Mouse (Mus musculus): ENCODE data around the gene Blzf1.
A peak's percentile ranks its signal among the peaks of the same experiment; 100 is the strongest.

Blzf1 gene

DNA sequence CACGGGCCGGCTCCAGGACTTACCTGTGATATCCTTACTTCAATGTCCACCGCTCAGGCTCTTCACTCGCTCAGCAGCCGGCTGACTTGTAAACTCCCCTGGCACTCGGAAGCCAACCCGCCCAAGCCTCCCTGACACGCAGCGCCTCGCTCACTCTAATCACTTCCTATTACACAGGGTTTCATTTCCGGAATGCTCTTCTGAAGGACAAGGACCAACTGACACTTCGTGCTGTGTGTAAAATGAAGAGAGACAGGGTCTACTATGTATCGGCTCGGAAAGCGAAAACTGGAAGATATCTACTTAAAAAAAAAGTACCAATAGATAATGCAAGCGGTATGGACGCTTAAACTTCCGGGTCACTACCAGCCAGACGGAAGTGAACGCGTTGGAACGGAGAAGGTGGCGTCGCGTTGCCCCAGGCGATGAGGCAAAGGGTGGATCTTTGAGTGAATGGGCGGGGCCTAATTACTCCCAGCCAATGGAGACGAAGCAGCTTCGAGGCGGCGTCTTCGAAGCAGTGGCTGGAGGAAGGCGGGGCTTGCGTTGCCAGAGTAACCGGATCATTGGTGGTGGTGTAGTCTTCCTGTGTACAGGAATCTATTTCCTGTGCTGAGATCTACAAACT, at the start of gene Blzf1:
Gene Blzf1, minus strand, starts transcription at position 366 of the 628 bp plus-strand sequence.
- peak; percentile 94 for DNase-seq (ENCODE audit: low spot score)

DNA sequence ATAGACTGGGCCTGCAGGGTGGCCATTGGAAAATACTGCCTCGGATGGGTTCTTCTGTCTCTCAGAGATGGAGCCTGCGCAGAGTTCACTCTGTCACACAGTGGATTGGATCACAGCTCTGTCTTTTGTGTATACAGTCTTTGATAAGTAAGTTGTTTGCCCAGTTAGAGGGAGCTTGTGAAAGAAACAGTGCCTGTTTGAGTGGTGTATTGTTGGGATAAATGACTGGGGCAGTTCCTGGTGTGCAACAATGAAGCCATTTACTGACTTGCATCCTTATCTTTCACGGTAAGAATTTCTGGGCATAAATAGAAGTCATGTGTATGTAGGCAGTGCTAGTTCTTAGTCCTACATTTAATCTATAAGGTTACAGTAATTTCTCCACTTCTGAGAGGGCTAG, 46.2 kb upstream of the Blzf1 start:
- no peak for DNase-seq (ENCODE audit: low spot score)

DNA sequence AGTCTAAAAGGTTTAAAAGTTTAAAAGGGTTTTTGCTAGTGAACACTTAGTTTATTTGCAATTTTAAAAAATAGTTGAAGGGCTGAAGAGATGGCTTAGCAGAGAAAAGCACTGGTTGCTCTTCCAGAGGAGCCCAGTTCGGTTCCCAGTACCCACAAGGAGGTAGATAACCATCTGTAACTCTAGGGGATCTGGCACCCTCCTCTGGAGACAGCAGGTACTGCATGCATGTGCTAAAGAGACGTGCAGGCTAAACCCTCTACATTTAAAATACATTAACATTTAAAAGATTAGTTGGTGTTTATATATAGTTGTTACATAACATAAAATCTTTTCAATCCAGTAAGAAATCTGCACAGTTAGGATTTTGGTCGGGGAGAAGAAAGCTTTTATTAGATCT, 34.9 kb upstream of the Blzf1 start:
- DNase-seq (ENCODE audit: low spot score), result no peak

DNA sequence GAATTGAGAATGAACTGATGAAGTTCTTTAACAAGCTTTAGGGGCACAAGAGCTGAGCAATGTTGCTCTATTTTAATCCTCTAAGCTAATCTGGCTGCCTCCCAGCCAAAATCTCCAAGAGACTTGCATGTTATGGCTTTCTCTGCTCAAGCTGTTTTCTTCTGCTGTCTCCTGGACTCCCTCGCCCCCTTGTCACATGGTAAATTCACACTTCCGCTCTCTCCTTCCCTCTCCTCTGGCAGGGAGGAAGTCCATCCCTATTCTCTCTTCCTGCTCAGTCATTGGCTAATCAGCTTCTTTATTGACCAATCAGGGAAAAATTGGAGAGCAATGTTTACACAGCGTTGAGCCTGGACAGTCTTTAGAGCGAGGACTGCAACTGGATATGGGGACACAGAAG, 28.6 kb upstream of the Blzf1 start:
- no peak for DNase-seq (ENCODE audit: low spot score)

GRCm38 (mm10) chr1:164335435-164335834, 28.1 kb upstream of the Blzf1 start:
- no peak for DNase-seq (ENCODE audit: low spot score)

DNA sequence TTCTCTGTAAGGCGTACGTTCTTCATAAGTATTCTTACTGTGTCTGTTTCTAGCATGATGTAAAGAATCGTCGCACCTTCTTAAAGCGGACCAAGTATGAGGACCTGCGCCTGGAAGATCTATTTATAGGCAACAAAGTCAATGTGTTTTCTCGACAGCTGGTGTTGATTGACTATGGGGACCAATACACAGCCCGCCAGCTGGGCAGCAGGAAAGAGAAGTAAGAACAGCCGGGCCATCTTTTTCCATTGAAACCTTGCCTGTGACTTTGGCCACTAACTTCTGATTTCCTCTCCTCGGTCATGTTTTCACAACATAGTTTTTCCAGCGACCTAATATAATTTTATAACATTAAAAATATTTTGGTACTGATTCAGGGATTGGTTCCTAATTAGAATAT, 25.3 kb upstream of the Blzf1 start:
- no peak for DNase-seq (ENCODE audit: low spot score)

DNA sequence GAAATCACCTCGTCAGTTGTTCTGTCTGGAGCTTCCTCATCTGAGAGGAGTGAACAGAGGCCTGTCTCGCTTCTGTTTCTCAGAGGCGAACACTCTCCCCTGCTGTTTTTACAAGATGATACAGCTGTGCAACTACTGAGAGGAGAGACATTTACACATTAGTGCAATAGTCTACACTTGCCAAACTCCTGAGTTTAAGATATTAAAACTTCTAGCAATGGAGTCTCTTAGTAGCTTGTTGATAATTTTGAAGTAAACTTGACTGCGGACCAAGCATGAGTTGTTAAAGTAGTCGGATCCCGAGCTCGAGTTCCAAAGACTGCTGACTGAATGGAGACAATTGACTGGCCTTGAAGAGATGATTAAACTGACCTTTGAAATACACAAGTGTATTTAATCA, 20.5 kb upstream of the Blzf1 start:
- DNase-seq (ENCODE audit: low spot score), result no peak

- no peak for DNase-seq (ENCODE audit: low spot score)
These were observed 19.4 kb upstream of the Blzf1 start for GRCm38 (mm10) chr1:164326600-164327155.

- no peak for DNase-seq (ENCODE audit: low spot score)
These were observed 17.6 kb upstream of the Blzf1 start for GRCm38 (mm10) chr1:164324878-164325277.

- DNase-seq (ENCODE audit: low spot score), result no peak
These were observed 16.9 kb upstream of the Blzf1 start for GRCm38 (mm10) chr1:164324221-164324620.

- no peak for DNase-seq (ENCODE audit: low spot score)
These were observed 15.8 kb upstream of the Blzf1 start for GRCm38 (mm10) chr1:164322987-164323650.

GRCm38 (mm10) chr1:164321408-164321807, 14.1 kb upstream of the Blzf1 start:
- DNase-seq (ENCODE audit: low spot score), result no peak

DNA sequence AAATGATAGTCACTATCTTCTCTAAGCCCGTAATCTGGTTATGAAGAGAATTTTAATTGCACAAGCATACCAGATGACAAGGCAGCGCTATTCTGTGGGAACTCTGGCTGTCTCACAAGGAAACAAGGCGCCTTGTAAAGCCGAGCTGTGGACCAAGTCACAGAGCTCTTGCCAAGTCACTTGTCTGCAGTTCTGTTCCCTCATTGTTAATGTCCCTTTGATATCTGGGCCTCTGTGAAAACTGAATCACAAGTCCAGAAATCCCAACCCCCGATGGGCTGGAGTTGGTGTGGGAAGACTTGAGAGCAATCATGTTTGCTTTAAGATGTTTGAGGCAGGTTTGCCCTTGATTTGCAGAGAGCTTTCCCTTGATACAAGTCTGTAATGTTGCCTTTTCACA, 13.4 kb upstream of the Blzf1 start:
- no peak for DNase-seq (ENCODE audit: low spot score)

DNA sequence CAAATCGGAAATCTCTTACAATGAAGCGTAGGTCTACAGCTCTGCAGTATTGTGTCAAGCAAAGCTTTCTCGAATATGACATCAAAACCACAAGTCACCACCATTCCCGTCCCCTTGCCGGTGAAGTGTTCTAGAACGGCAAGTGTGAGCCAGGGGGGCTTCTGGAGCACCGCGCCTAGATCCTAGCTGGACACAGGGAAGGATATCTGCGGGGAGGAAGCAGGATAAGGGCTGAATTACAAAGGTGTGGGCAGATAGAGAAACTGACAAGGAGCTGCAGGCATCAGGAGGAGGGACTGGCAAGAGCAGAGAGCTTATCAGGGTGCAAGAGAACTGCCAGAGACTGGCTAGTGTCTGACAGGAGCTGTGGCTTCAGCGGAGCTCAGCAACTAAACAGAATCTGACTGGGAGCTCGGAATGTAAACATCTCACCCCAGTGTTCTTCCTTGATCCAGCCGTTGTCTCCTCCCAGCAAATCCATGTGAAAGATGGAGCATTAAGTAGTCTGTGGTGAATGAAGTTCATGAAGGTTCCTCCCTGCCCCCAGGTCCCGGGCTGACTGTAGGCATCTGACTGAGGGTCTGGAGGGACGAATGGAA, 12.4 kb upstream of the Blzf1 start:
- DNase-seq (ENCODE audit: low spot score), result no peak

- no peak for DNase-seq (ENCODE audit: low spot score)
These were observed 11.2 kb upstream of the Blzf1 start for GRCm38 (mm10) chr1:164318474-164318873.

DNA sequence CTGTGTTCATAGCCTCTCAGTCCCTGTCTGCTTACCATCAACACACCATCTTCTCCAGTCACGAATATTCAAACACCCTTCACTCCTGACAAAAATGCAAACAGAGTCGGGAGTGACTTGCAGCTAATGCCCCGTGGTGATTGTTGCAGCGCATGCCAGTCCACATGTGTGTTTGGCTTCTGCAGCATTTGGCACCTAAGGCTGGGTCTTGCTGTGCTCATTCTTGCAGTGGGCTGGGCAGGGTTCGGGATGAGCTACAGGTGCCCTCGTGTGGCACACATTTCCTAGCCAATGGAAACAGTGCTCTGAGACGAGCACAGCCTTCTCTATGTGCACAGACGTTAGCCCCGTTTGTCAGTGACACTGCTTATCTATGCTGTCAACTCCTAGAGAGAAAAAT, 10.0 kb upstream of the Blzf1 start:
- DNase-seq (ENCODE audit: low spot score), result no peak

DNA sequence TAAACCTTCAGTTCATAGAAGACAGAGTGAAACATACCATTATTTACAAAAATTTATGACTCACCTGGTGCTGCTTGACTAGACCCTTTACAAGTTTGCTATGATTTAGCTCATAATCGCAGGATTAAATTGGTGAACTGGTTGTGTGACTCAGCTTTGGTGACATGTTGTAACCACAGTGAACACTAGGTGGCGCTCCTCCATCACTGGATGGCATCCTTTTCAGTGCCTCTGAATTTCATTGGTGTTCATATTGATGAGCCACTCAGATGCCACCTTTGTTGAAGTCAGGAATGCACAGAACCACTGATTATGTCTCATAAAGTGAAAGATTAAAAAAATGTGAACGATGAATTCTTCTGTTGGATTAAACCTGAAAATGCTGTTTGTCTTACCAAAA, 9.4 kb upstream of the Blzf1 start:
- peak; percentile 79 for DNase-seq (ENCODE audit: low spot score)

DNA sequence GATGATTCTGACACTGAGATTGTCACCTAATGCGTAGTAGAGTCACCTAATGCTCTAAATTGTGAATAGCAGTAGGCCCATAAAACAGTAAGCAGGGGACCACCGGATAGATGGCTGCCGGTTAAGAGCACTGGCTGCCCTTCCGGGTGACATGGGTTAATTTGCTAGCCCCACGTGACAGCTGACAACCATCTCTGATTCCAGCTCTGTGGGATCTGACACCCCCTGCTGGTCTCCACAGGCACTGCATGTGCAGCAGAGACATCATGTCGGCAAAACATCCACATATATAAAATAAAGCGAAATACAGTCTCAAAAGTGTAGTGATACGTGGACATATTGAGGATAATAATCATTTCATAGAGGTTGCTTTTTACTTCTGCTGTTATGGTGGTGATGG, 8.0 kb upstream of the Blzf1 start:
- peak; percentile 36 for DNase-seq (ENCODE audit: low spot score)

- no peak for DNase-seq (ENCODE audit: low spot score)
These were observed 6.8 kb upstream of the Blzf1 start for GRCm38 (mm10) chr1:164314085-164314484.

DNA sequence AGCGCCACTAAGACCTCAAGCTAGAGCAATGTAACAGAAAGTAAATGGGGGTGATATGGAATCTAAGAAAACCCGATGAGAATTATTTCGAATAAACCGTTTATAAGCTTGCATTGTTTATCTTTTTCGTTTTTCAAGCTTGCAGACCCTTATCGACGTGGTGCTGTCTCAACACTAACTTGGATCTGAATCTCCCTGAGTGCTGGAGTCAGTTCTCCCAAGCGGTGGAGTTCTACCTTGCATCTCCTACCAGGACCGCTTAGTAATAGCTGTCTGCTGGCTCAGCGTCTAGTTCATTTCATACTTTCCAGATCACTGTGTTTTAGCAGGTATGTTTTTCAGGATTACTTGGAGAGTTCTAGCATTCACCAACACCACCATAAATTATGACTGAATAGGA, 633 bp upstream of the Blzf1 start:
- DNase-seq (ENCODE audit: low spot score), result no peak

DNA sequence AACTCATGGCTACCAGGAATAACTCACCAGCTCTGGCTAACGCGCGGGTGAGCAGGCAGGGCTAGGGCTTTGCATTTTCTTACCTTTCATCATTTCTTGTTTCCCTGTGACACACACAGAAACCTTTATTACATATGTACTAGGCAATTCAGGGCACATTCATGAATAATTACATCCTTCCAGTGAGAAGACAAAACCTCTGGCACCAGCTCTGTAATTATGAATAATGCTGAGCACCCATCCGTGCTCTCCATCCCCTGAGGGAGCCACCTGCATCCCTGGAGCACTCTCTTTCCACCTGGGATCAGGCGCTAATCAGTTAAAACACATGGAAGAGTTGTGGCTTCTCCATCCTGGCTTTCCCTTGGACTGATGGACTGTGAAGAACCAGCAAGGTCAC, 3.5 kb downstream of the Blzf1 start, which contains the start of gene Nme7:
Gene Nme7, plus strand, starts transcription at position 301 of the 400 bp plus-strand sequence.
- no peak for DNase-seq (ENCODE audit: low spot score)

- no peak for DNase-seq (ENCODE audit: low spot score)
These were observed 5.3 kb downstream of the Blzf1 start for GRCm38 (mm10) chr1:164301949-164302348.

- DNase-seq (ENCODE audit: low spot score), result no peak
These were observed 10.8 kb downstream of the Blzf1 start for GRCm38 (mm10) chr1:164296473-164296872.
